Mouse (Mus musculus): ENCODE results near the gene Ift88. TPM values are rescaled to one million over a fixed set of nuclear protein-coding genes. Genes with fewer than 3 reads are reported as not detected.

Gene Ift88
- polyA plus RNA-seq, 1 experiment, result 2.5 TPM

- Histone ChIP-seq H3K36me3 (ENCODE audit: control insufficient read depth, insufficient read depth) (no peaks in the 10 kb centered on the region), H3K27me3 (ENCODE audit: control insufficient read depth, insufficient read depth, insufficient read length) (no peaks in the 10 kb centered on the region), H3K4me3 (ENCODE audit: insufficient read depth, poor library complexity, severe bottlenecking) (no peak overlapping the region), H3ac (ENCODE audit: control insufficient read depth, insufficient read length, low read depth) (no peak overlapping the region), H3K79me3 (ENCODE audit: low read depth) (no peaks in the 10 kb centered on the region), H3K79me2 (ENCODE audit: control insufficient read depth, insufficient read depth) (no peaks in the 10 kb centered on the region)
- no peak for TF ChIP-seq MYOG (IDR thresholded peaks at IDR 0.05; ENCODE audit: control insufficient read depth, extremely low read depth, insufficient read length)
- no peak for TF ChIP-seq CTCF (IDR thresholded peaks at IDR 0.05; ENCODE audit: control insufficient read depth, insufficient read depth, insufficient read length)
- TF ChIP-seq FOSL1 (IDR thresholded peaks at IDR 0.05; ENCODE audit: insufficient read depth, low read length, poor library complexity, severe bottlenecking), result no peak
- no peak for TF ChIP-seq CEBPB (IDR thresholded peaks at IDR 0.05; ENCODE audit: low read depth)
- no peak for TF ChIP-seq MYOD1 (IDR thresholded peaks at IDR 0.05; ENCODE audit: control insufficient read depth, insufficient read length, low read depth)
- TF ChIP-seq MAX (IDR thresholded peaks at IDR 0.05), result no peak
- no peak for TF ChIP-seq USF1 (IDR thresholded peaks at IDR 0.05; ENCODE audit: low read depth)
Measured at GRCm38 (mm10) chr14:57517001-57517400, 93.1 kb downstream of the Ift88 start.

- H3K4me3 ChIP-seq (ENCODE audit: insufficient read depth, poor library complexity, severe bottlenecking), result no peak overlapping the region
- TF ChIP-seq CTCF (IDR thresholded peaks at IDR 0.05; ENCODE audit: control insufficient read depth, insufficient read depth, insufficient read length), result no peak
- no peak for TF ChIP-seq FOSL1 (IDR thresholded peaks at IDR 0.05; ENCODE audit: insufficient read depth, low read length, poor library complexity, severe bottlenecking)
- no peak for TF ChIP-seq MYOG (IDR thresholded peaks at IDR 0.05; ENCODE audit: control insufficient read depth, extremely low read depth, insufficient read length)
- TF ChIP-seq MYOD1 (IDR thresholded peaks at IDR 0.05; ENCODE audit: control insufficient read depth, insufficient read length, low read depth), result no peak
- no peak for TF ChIP-seq CEBPB (IDR thresholded peaks at IDR 0.05; ENCODE audit: low read depth)
- TF ChIP-seq MAX (IDR thresholded peaks at IDR 0.05), result no peak
- no peak for TF ChIP-seq USF1 (IDR thresholded peaks at IDR 0.05; ENCODE audit: low read depth)
Measured at GRCm38 (mm10) chr14:57523762-57524161, 99.9 kb downstream of the Ift88 start.

GRCm38 (mm10) chr14:57524671-57525387, 101.0 kb downstream of the Ift88 start, which contains the start of gene Il17d:
TSS of gene Il17d (plus strand) at chr14:57524777.
- TF ChIP-seq MYOG (IDR thresholded peaks at IDR 0.05; ENCODE audit: control insufficient read depth, extremely low read depth, insufficient read length) (no peak), USF1 (IDR thresholded peaks at IDR 0.05; ENCODE audit: low read depth) (no peak), CTCF (IDR thresholded peaks at IDR 0.05; ENCODE audit: control insufficient read depth, insufficient read depth, insufficient read length) (no peak), FOSL1 (IDR thresholded peaks at IDR 0.05; ENCODE audit: insufficient read depth, low read length, poor library complexity, severe bottlenecking) (no peak), CEBPB (IDR thresholded peaks at IDR 0.05; ENCODE audit: low read depth) (no peak), MAX (IDR thresholded peaks at IDR 0.05) (no peak), MYOD1 (IDR thresholded peaks at IDR 0.05; ENCODE audit: control insufficient read depth, insufficient read length, low read depth) (no peak)
- H3ac ChIP-seq (ENCODE audit: control insufficient read depth, insufficient read length, low read depth), result peak within 1 kb of the TSS; percentile 61
- H3K4me3 ChIP-seq (ENCODE audit: insufficient read depth, poor library complexity, severe bottlenecking), result peak within 1 kb of the TSS; percentile 23
- no peaks in the 10 kb centered on the region for H3K36me3 ChIP-seq (ENCODE audit: control insufficient read depth, insufficient read depth)
- H3K27me3 ChIP-seq (ENCODE audit: control insufficient read depth, insufficient read depth, insufficient read length), result peaks cover 14% of the 10 kb centered on the region
- H3K79me3 ChIP-seq (ENCODE audit: low read depth), result no peaks in the 10 kb centered on the region
- no peaks in the 10 kb centered on the region for H3K79me2 ChIP-seq (ENCODE audit: control insufficient read depth, insufficient read depth)

More at GRCm38 (mm10) chr14:57523762-57524161, 99.9 kb downstream of the Ift88 start:
- no peaks in the 10 kb centered on the region for H3K79me3 ChIP-seq (ENCODE audit: low read depth)
- H3K27me3 ChIP-seq (ENCODE audit: control insufficient read depth, insufficient read depth, insufficient read length), result peaks cover 14% of the 10 kb centered on the region
- H3K36me3 ChIP-seq (ENCODE audit: control insufficient read depth, insufficient read depth), result no peaks in the 10 kb centered on the region
- no peak overlapping the region for H3ac ChIP-seq (ENCODE audit: control insufficient read depth, insufficient read length, low read depth)
- H3K79me2 ChIP-seq (ENCODE audit: control insufficient read depth, insufficient read depth), result no peaks in the 10 kb centered on the region

- no peaks in the 10 kb centered on the region for H3K79me3 ChIP-seq (ENCODE audit: low read depth)
- H3K4me3 ChIP-seq (ENCODE audit: insufficient read depth, poor library complexity, severe bottlenecking), result peak overlapping the region; percentile 23
- peaks cover 14% of the 10 kb centered on the region for H3K27me3 ChIP-seq (ENCODE audit: control insufficient read depth, insufficient read depth, insufficient read length)
- H3K79me2 ChIP-seq (ENCODE audit: control insufficient read depth, insufficient read depth), result no peaks in the 10 kb centered on the region
- no peaks in the 10 kb centered on the region for H3K36me3 ChIP-seq (ENCODE audit: control insufficient read depth, insufficient read depth)
- no peak for TF ChIP-seq MYOG (IDR thresholded peaks at IDR 0.05; ENCODE audit: control insufficient read depth, extremely low read depth, insufficient read length)
- TF ChIP-seq MYOD1 (IDR thresholded peaks at IDR 0.05; ENCODE audit: control insufficient read depth, insufficient read length, low read depth), result no peak
- TF ChIP-seq CEBPB (IDR thresholded peaks at IDR 0.05; ENCODE audit: low read depth), result no peak
- no peak for TF ChIP-seq MAX (IDR thresholded peaks at IDR 0.05)
- TF ChIP-seq USF1 (IDR thresholded peaks at IDR 0.05; ENCODE audit: low read depth), result no peak
- TF ChIP-seq FOSL1 (IDR thresholded peaks at IDR 0.05; ENCODE audit: insufficient read depth, low read length, poor library complexity, severe bottlenecking), result no peak
- H3ac ChIP-seq (ENCODE audit: control insufficient read depth, insufficient read length, low read depth), result peak overlapping the region; percentile 49
Measured at GRCm38 (mm10) chr14:57525388-57526049, 101.7 kb downstream of the Ift88 start.

GRCm38 (mm10) chr14:57526050-57526623, 102.3 kb downstream of the Ift88 start:
- Histone ChIP-seq H3K79me3 (ENCODE audit: low read depth) (no peaks in the 10 kb centered on the region), H3K4me3 (ENCODE audit: insufficient read depth, poor library complexity, severe bottlenecking) (no peak overlapping the region), H3ac (ENCODE audit: control insufficient read depth, insufficient read length, low read depth) (no peak overlapping the region), H3K79me2 (ENCODE audit: control insufficient read depth, insufficient read depth) (no peaks in the 10 kb centered on the region), H3K36me3 (ENCODE audit: control insufficient read depth, insufficient read depth) (no peaks in the 10 kb centered on the region), H3K27me3 (ENCODE audit: control insufficient read depth, insufficient read depth, insufficient read length) (peaks cover 14% of the 10 kb centered on the region)
- TF ChIP-seq MAX (IDR thresholded peaks at IDR 0.05) (no peak), MYOG (IDR thresholded peaks at IDR 0.05; ENCODE audit: control insufficient read depth, extremely low read depth, insufficient read length) (no peak), CEBPB (IDR thresholded peaks at IDR 0.05; ENCODE audit: low read depth) (no peak), CTCF (IDR thresholded peaks at IDR 0.05; ENCODE audit: control insufficient read depth, insufficient read depth, insufficient read length) (no peak), FOSL1 (IDR thresholded peaks at IDR 0.05; ENCODE audit: insufficient read depth, low read length, poor library complexity, severe bottlenecking) (no peak), MYOD1 (IDR thresholded peaks at IDR 0.05; ENCODE audit: control insufficient read depth, insufficient read length, low read depth) (no peak), USF1 (IDR thresholded peaks at IDR 0.05; ENCODE audit: low read depth) (no peak)

All from C2C12 (cell line).